Mouse (Mus musculus): Measurements from ENCODE around the gene Dbx1.

GRCm38 (mm10) chr7:49604244-49604643 is 32.4 kb downstream of the Dbx1 start:
- TF ChIP-seq CTCF (IDR thresholded peaks at IDR 0.05; ENCODE audit: control insufficient read depth, insufficient read depth, insufficient read length) (no peak), CEBPB (IDR thresholded peaks at IDR 0.05; ENCODE audit: low read depth) (no peak), MYOD1 (IDR thresholded peaks at IDR 0.05; ENCODE audit: control insufficient read depth, insufficient read length, low read depth) (no peak), MAX (IDR thresholded peaks at IDR 0.05) (no peak), USF1 (IDR thresholded peaks at IDR 0.05; ENCODE audit: low read depth) (no peak)
